Mouse (Mus musculus) limb, embryonic 12.5 days (tissue): ENCODE measurements around the gene Cdh13. TPM values are rescaled to one million over a fixed set of nuclear protein-coding genes. Genes with fewer than 3 reads are reported as not detected.

Experiments used
- ATAC-seq: fragments of 200-750 bp; cut with Nextera tagmentation; 2 replicates; pipeline ENCODE4 v1.8.0; 2017; ENCODE audit warnings: low read depth, moderate TSS enrichment; ENCODE audit not compliant: insufficient number of reproducible peaks, insufficient read depth, low FRiP score, low TSS enrichment
- H3K27ac ChIP-seq: fragments of 300-500 bp; sonication (generic); 2 replicates; pipeline ENCODE4 v1.5.1; 2016; ENCODE audit warnings: mild to moderate bottlenecking, moderate library complexity
- H3K27me3 ChIP-seq: fragments of 300-500 bp; sonication (generic); 2 replicates; pipeline ENCODE4 v1.6.1; 2016; ENCODE audit warnings: mild to moderate bottlenecking, moderate library complexity
- H3K36me3 ChIP-seq: fragments of 300-500 bp; sonication (generic); 2 replicates; pipeline ENCODE4 v1.6.1; 2016; ENCODE audit warnings: mild to moderate bottlenecking, moderate library complexity
- H3K4me1 ChIP-seq: fragments of 300-500 bp; sonication (generic); replicated peaks from 2 replicates; pipeline ENCODE4 v1.6.1; 2016
- H3K4me2 ChIP-seq: fragments of 300-500 bp; sonication (generic); 2 replicates; pipeline ENCODE4 v1.6.1; 2016; ENCODE audit warnings: mild to moderate bottlenecking, moderate library complexity
- H3K4me3 ChIP-seq: fragments of 300-500 bp; sonication (generic); replicated peaks from 2 replicates; pipeline ENCODE4 v1.5.1; 2016; ENCODE audit warnings: mild to moderate bottlenecking
- H3K9ac ChIP-seq: fragments of 300-500 bp; sonication (generic); replicated peaks from 2 replicates; pipeline ENCODE4 v1.6.1; 2016; ENCODE audit warnings: mild to moderate bottlenecking, moderate library complexity
- H3K9me3 ChIP-seq: fragments of 300-500 bp; sonication (generic); 2 replicates; pipeline ENCODE4 v1.6.1; 2016; ENCODE audit warnings: mild to moderate bottlenecking, moderate library complexity
- WGBS: fragments of 180-500 bp; shearing (Covaris S2); methylation state at CpG from one replicate; pipeline ENCODE4 v1.1.7; 2016; 5-methylcytosine and 5-hydroxymethylcytosine counted together
- polyA plus RNA-seq: library from polyadenylated mRNA; unstranded; fragments of >200 nt; fragmentation: Nextera tagmentation; extraction: Ambion mirVana; gene quantifications from 2 replicates; pipeline ENCODE4 v1.2.1, GENCODE M21; 2016

The Cdh13 gene
- polyA plus RNA-seq, 1 experiment from 2014 or later, result 8.0 TPM

DNA sequence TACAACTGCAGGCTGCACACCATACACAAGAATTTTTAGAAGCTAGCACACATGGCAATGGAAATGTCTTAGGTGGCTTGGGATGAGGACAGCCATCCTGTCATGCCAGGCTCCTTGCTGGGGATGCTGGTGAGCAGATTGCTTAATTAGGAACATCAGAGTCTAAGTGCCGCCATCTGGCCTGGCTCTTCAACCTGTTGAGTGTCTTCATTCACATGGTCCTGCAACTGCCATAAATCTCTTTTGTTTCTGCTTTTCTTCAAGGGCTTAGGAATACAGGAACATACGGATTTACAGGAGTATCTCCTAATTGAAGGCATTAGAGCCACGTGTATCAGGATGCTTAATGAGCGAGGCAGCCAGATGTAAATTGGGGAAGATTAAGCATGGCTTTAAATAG lies 233.5 kb downstream of the Cdh13 start:
- no peaks in the 10 kb centered on the region for H3K36me3 ChIP-seq
- peaks cover 21% of the 10 kb centered on the region for H3K4me1 ChIP-seq
- H3K9me3 ChIP-seq, result no peaks in the 10 kb centered on the region
- ATAC-seq, result no peak
- no peak overlapping the region for H3K4me3 ChIP-seq
- 14% methylated on average over 4 of the region's 4 CpGs for WGBS
- H3K27ac ChIP-seq, result no peak overlapping the region
- H3K9ac ChIP-seq, result no peak overlapping the region
- H3K4me2 ChIP-seq, result no peak overlapping the region
- H3K27me3 ChIP-seq, result no peaks in the 10 kb centered on the region

DNA sequence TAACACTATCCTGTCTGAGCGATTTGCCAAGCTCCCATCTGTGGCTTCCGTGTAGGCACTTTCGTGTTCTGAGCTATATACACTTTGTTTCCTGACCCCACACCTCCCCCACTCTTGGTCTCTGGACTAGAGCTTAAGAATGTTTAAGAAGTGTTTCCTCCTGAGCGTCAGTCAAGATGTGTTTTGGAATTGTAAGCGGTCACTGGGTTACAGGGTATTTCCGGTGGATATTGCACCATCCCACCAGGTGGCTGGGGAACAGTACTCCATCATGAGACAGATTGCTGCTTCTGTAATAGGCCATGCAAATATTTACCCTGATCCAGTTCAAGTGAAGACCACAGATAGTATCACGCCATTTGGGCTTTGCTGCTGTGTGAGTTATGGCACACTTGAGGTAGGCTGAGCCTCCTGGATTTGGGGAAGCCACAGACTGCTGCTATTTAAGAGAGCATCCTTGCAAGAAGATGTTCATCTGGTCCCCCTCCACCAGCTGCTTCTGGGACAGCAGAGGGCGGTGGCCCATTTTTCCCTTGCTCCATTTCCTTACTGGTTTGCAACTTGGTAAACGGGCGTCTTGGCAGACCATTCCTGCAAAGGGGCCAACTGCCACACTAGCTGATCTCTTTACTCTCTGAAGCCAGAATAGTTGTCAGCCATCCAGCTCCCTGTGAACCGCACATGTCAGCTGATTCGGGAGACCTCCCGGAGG lies 234.7 kb downstream of the Cdh13 start:
- Histone ChIP-seq H3K27me3 (no peaks in the 10 kb centered on the region), H3K9me3 (no peaks in the 10 kb centered on the region), H3K27ac (no peak overlapping the region), H3K4me2 (no peak overlapping the region), H3K9ac (no peak overlapping the region), H3K4me1 (peaks cover 21% of the 10 kb centered on the region), H3K36me3 (no peaks in the 10 kb centered on the region), H3K4me3 (no peak overlapping the region)
- no peak for ATAC-seq
- WGBS, result 63% methylated on average over 13 of the region's 13 CpGs

DNA sequence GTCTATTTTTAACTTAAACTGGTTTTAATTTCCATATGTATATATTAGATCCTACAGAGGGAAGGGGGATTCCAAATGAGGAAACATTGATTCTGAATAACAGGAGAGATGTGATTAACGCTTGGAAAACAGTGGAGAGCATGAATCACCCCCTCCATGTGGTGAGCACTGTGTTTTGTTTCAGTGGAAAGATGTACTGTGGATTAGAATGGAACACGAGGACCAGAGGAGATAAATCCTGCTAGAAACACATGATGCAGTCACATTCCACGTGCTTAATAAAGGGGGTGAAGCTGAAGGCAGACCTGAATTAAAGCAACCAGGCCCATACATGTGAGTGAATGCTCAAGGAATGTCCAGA lies 235.2 kb downstream of the Cdh13 start:
- Histone ChIP-seq H3K9me3 (no peaks in the 10 kb centered on the region), H3K27ac (no peak overlapping the region), H3K4me3 (no peak overlapping the region), H3K9ac (no peak overlapping the region), H3K4me1 (peaks cover 16% of the 10 kb centered on the region), H3K27me3 (no peaks in the 10 kb centered on the region), H3K4me2 (no peak overlapping the region), H3K36me3 (no peaks in the 10 kb centered on the region)
- ATAC-seq, result no peak
- 54% methylated on average over 3 of the region's 3 CpGs for WGBS

DNA sequence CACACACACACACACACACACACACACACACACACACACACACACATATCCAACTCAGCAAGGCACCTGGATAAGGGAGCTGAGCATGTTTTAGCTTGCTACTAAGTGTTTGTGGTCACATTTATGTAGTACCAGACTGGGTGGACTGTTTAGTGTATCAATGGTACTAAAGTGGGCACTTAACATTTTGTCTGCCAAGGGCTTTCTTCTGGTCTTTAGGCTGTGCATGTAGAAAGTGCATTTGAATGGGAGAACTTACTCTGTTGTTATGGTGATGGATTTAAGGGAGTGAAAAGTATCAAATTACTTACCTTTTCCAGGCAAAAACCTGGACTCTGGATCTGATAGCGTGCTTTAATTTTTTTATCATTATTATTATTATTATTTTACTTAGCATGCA lies 240.4 kb downstream of the Cdh13 start:
- no peak overlapping the region for H3K4me3 ChIP-seq
- H3K36me3 ChIP-seq, result no peaks in the 10 kb centered on the region
- 71% methylated on average over 1 of the region's 1 CpGs for WGBS
- H3K9ac ChIP-seq, result no peak overlapping the region
- H3K27me3 ChIP-seq, result no peaks in the 10 kb centered on the region
- H3K4me2 ChIP-seq, result no peak overlapping the region
- no peak overlapping the region for H3K27ac ChIP-seq
- H3K9me3 ChIP-seq, result no peaks in the 10 kb centered on the region
- no peak for ATAC-seq
- no peaks in the 10 kb centered on the region for H3K4me1 ChIP-seq

DNA sequence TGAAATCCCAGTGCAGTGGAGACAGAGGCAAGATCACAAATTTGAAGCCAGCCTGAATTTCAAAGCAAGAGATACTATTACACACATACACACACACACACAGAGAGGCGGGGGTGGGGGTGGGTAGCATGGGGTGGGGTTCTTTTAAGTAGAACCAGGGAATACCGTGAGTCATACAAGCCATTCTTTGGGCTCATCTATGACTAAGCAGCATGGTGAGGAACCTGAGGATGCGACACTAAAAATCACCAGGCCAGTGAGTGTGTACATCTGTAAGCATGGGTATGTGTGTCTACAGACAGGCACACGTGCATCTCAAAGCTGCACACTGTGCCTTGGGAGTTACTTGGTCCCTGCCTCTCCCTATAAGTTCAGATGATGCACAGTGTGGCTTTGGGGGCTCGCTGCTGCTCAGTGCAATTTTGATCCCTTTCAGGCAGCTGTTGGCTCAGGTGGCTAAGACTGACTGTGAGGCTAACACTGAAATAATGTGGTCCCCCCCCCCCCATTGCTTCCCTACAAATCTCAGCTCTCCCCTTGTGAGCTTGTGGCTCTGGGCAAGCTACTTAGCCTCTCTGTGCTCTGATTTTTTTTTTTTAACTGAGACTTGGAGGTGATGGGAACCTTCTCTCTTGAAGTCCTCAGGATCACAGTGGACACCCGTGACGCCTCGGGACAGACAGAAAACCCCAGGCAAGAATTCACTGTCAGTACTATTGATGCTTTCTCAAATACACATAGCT lies 255.5 kb downstream of the Cdh13 start:
- Histone ChIP-seq H3K9ac (no peak overlapping the region), H3K4me2 (no peak overlapping the region), H3K9me3 (no peaks in the 10 kb centered on the region), H3K4me1 (no peaks in the 10 kb centered on the region), H3K4me3 (no peak overlapping the region), H3K27me3 (no peaks in the 10 kb centered on the region), H3K27ac (no peak overlapping the region), H3K36me3 (no peaks in the 10 kb centered on the region)
- 80% methylated on average over 8 of the region's 8 CpGs for WGBS
- no peak for ATAC-seq

DNA sequence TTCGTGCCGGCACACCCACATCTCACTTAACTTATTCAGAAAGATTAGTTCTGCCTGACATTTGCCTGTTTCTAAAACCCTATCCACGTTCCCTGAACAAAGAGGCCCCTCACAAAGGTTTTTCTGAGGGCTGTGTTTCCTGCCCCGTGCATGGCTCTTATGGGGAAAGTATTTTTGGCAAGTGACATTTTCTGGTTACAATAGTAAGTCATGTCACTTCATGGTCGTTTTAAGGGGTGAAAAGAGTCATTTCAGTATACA lies 256.0 kb downstream of the Cdh13 start:
- no peak for ATAC-seq
- Histone ChIP-seq H3K4me1 (no peaks in the 10 kb centered on the region), H3K9me3 (no peaks in the 10 kb centered on the region), H3K9ac (no peak overlapping the region), H3K27ac (no peak overlapping the region), H3K4me3 (no peak overlapping the region), H3K27me3 (no peaks in the 10 kb centered on the region), H3K36me3 (no peaks in the 10 kb centered on the region), H3K4me2 (no peak overlapping the region)
- 61% methylated on average over 5 of the region's 5 CpGs for WGBS

DNA sequence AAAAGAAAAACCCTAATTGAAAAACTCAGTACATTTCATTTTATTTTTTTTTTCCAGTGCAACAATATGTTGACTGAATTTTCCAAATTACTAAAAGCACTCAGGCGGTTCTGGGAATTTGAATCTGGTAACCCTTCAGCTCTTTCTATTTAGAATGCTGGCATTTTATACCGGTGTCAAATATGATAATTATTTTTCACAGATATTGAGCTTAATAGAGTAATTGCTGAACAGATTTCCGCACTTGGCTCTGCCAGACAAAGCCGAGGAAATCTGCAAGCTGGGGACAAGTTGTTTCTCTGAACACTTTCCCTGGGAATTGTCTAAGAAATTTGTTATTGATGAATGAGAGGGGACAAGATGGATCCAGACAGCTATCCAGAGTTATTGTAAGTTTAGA lies 256.4 kb downstream of the Cdh13 start:
- 86% methylated on average over 4 of the region's 4 CpGs for WGBS
- no peak for ATAC-seq
- H3K27me3 ChIP-seq, result no peaks in the 10 kb centered on the region

DNA sequence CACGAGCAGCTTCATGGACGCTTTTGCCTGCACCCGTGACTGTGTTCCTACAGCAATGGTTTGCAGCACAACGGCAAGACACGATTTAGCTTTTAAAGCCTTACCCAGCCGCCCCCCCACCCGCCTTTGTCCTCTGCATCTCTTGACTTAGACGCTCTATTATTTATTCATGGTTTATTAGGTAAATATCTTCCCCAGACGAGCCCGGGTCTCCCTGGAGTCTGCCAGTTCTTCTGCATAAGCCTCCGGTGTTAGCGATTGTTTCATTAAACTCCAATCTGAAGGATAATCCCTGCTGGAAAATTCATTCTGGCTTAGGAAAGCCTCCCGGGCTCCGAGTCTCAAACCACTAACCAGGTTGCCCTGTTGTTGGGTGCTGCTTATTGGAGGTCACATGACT lies 268.9 kb downstream of the Cdh13 start:
- no peak overlapping the region for H3K4me2 ChIP-seq
- WGBS, result 87% methylated on average over 14 of the region's 14 CpGs
- no peaks in the 10 kb centered on the region for H3K4me1 ChIP-seq
- H3K27me3 ChIP-seq, result peaks cover 2% of the 10 kb centered on the region; the same call in 1 of the 2 replicates
- no peak for ATAC-seq
- H3K27ac ChIP-seq, result no peak overlapping the region
- no peaks in the 10 kb centered on the region for H3K36me3 ChIP-seq
- H3K9me3 ChIP-seq, result no peaks in the 10 kb centered on the region
- H3K4me3 ChIP-seq, result no peak overlapping the region
- H3K9ac ChIP-seq, result no peak overlapping the region

More for the DNA sequence above, 256.4 kb downstream of the Cdh13 start:
- H3K4me2 ChIP-seq, result no peak overlapping the region
- H3K9ac ChIP-seq, result no peak overlapping the region
- no peaks in the 10 kb centered on the region for H3K36me3 ChIP-seq
- H3K27ac ChIP-seq, result no peak overlapping the region
- H3K4me3 ChIP-seq, result no peak overlapping the region
- H3K4me1 ChIP-seq, result no peaks in the 10 kb centered on the region
- H3K9me3 ChIP-seq, result no peaks in the 10 kb centered on the region

DNA sequence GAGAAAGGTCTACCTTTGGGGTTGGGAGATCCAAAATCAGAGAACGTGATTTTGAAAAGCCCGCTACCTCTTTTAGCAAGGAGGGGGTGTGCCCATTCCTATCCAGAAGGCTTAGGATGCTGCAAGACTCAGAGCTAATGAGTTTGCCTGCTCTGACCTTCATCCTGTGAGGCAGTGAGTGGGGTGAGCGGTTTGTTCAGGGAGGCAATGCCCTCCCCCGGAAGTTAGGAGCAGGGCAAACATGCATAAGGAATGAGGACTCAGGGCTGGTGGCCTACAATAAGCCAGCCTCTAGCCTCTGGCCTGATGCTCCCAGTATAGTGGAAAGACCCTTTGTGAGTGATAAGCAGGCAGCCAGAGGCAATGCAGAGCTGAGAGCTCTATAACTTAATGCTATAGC lies 269.3 kb downstream of the Cdh13 start:
- no peak for ATAC-seq
- H3K9me3 ChIP-seq, result no peaks in the 10 kb centered on the region
- H3K27me3 ChIP-seq, result peaks cover 3% of the 10 kb centered on the region; the same call in 1 of the 2 replicates
- no peak overlapping the region for H3K27ac ChIP-seq
- H3K36me3 ChIP-seq, result no peaks in the 10 kb centered on the region
- H3K4me2 ChIP-seq, result no peak overlapping the region
- 80% methylated on average over 4 of the region's 4 CpGs for WGBS
- no peaks in the 10 kb centered on the region for H3K4me1 ChIP-seq
- no peak overlapping the region for H3K4me3 ChIP-seq
- no peak overlapping the region for H3K9ac ChIP-seq

DNA sequence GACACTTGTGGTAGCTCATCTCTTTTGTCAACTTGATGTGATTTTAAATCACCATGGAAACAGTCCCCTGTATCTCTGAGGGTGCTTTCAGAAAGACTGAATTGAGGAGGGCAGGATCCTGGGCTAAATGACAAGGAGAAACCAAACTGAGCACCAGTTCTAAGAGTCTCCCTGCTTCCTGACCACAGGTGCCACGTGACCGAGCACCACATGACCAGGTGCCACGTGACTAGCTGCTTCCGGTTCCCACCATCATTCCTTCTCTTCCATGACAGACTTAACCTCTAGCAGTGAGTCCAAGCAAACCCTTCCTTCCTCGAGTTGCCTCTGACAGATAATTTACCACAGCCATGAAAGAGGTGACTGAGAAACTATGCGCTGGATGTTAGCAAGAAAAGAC lies 280.5 kb downstream of the Cdh13 start:
- Histone ChIP-seq H3K27ac (no peak overlapping the region), H3K4me2 (no peak overlapping the region), H3K9me3 (no peaks in the 10 kb centered on the region), H3K4me3 (no peak overlapping the region), H3K4me1 (no peaks in the 10 kb centered on the region), H3K9ac (no peak overlapping the region), H3K27me3 (0 out of 2 replicates have a peak, but pooled peaks cover 2% of the 10 kb centered on the region), H3K36me3 (no peaks in the 10 kb centered on the region)
- ATAC-seq, result no peak
- WGBS, result 64% methylated on average over 6 of the region's 6 CpGs

DNA sequence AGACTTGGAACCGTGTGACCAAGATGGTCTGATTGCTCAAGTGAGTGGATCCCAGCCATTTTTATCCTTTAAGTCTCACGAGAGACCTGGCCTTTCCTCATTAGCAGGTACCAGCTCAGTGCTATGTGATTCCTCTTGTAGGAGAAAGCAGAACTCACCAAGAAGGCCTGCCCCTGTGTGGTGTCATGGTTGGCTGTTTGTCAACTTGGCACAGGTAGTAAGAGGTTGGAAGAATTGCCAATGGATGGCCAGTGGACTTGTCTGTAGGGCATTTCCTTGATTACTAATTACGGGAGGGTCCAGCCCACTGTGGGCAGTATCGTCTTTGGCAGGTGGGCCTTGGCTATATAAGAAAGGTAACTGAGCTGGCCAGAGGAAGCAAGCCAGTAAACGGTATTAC lies 281.7 kb downstream of the Cdh13 start:
- Histone ChIP-seq H3K36me3 (no peaks in the 10 kb centered on the region), H3K27ac (no peak overlapping the region), H3K4me2 (no peak overlapping the region), H3K9ac (no peak overlapping the region), H3K4me3 (no peak overlapping the region), H3K9me3 (no peaks in the 10 kb centered on the region), H3K4me1 (peaks cover 3% of the 10 kb centered on the region; the same call in 1 of the 2 replicates), H3K27me3 (0 out of 2 replicates have a peak, but pooled peaks cover 2% of the 10 kb centered on the region)
- no peak for ATAC-seq
- WGBS, result 88% methylated on average over 5 of the region's 5 CpGs
